Mouse (Mus musculus) forebrain, embryonic 10.5 days (tissue): ENCODE results near the gene Rnpep. TPM values are rescaled to one million over a fixed set of nuclear protein-coding genes. Genes with fewer than 3 reads are reported as not detected.

Experiments used
- DNase-seq: peaks from one replicate; pipeline ENCODE4 v3.0.0-alpha.2; 2017; ENCODE audit warnings: low spot score; ENCODE audit errors: extremely low spot score
- H3K27ac ChIP-seq: fragments of 300-500 bp; sonication (generic); 2 replicates; pipeline ENCODE4 v1.5.1; 2016; ENCODE audit warnings: mild to moderate bottlenecking
- H3K27me3 ChIP-seq: fragments of 300-500 bp; sonication (generic); 2 replicates; pipeline ENCODE4 v1.6.1; 2016; ENCODE audit warnings: mild to moderate bottlenecking; ENCODE audit not compliant: poor library complexity, severe bottlenecking
- H3K36me3 ChIP-seq: fragments of 300-500 bp; sonication (generic); replicated peaks from 2 replicates; pipeline ENCODE4 v1.6.1; 2016; ENCODE audit warnings: mild to moderate bottlenecking, moderate library complexity
- H3K4me1 ChIP-seq: fragments of 300-500 bp; sonication (generic); 2 replicates; pipeline ENCODE4 v1.6.1; 2016
- H3K4me3 ChIP-seq: fragments of 300-500 bp; sonication (generic); 2 replicates; pipeline ENCODE4 v1.5.1; 2016; ENCODE audit warnings: mild to moderate bottlenecking, moderate library complexity
- H3K9me3 ChIP-seq: fragments of 300-500 bp; sonication (generic); 2 replicates; pipeline ENCODE4 v1.6.1; 2016; ENCODE audit warnings: mild to moderate bottlenecking, moderate library complexity
- WGBS: fragments of 180-500 bp; shearing (Covaris S2); methylation state at CpG from one replicate; pipeline ENCODE4 v1.1.7; 2016; 5-methylcytosine and 5-hydroxymethylcytosine counted together
- polyA plus RNA-seq: library from polyadenylated mRNA; unstranded; fragments of >200 nt; fragmentation: Nextera tagmentation; extraction: Ambion mirVana; gene quantifications from 2 replicates; pipeline ENCODE4 v1.2.1, GENCODE M21; 2016

The Rnpep gene
- polyA plus RNA-seq, 1 experiment from 2014 or later = 94.5 TPM

DNA sequence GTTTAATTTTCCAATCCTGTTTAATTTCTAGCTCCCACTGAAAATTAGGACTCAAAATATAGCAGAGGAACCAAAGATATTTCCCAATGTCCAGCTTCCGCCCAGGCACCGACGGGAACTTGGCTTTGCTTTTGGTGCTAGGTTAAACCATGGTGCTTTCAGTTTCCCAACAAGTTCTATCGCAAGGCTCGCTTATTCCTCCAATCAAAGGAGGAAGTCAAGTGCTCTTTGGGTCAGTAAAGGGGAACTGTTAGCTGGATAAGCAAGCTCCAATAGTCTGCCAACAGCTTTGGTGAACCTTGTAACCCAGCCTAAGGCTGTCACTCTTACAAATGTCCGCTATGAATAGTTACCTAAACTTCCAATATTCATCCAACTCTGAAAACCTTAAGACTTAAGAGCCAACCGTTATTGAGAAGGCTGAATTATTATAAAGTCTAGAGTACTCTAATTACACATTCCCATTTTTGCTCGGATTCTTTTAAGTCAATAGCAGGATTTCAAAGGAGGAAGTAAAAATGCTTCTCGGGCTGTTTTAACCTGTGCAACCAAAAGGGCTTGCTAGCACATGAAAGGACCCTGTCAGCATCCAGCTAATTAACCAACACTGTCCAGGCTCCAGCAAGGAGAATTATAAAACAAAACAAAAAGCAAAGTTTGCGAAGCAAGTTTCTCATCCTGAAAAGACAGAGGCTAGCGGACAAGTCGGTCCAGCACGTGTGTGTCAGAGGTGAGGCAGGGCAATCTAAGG, 1.2 kb downstream of the Rnpep start:
- no peaks in the 10 kb centered on the region for H3K9me3 ChIP-seq
- DNase-seq = no peak
- 40% methylated on average over 13 of the region's 13 CpGs for WGBS
- H3K27me3 ChIP-seq = no peaks in the 10 kb centered on the region
- H3K36me3 ChIP-seq = peaks cover 35% of the 10 kb centered on the region
- H3K4me1 ChIP-seq = peaks cover 28% of the 10 kb centered on the region
- peak overlapping the region; percentile 95 for H3K27ac ChIP-seq
- peak overlapping the region; percentile 88 for H3K4me3 ChIP-seq

DNA sequence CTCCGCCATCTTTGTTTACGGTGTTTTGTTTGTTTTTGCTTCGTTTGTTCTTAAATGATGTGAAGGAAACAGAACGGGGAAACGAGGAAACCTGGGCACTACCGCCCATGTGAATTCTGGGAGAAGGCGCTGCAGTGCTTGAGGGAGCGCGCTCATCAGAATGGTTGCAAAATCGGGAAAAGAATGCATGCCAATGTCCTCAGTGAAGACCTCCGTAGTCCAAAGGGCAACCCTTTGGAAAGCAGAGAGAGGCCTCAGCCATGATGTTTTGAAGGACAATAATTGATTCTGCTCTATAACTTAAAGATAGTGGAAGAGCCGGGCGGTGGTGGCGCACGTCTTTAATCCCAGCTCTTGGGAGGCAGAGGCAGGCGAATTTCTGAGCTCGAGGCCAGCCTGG, 2.0 kb downstream of the Rnpep start:
- Histone ChIP-seq H3K27me3 (no peaks in the 10 kb centered on the region), H3K36me3 (peaks cover 43% of the 10 kb centered on the region), H3K4me3 (no peak overlapping the region), H3K9me3 (no peaks in the 10 kb centered on the region), H3K27ac (no peak overlapping the region), H3K4me1 (peaks cover 28% of the 10 kb centered on the region)
- no peak for DNase-seq
- 97% methylated on average over 17 of the region's 17 CpGs for WGBS

DNA sequence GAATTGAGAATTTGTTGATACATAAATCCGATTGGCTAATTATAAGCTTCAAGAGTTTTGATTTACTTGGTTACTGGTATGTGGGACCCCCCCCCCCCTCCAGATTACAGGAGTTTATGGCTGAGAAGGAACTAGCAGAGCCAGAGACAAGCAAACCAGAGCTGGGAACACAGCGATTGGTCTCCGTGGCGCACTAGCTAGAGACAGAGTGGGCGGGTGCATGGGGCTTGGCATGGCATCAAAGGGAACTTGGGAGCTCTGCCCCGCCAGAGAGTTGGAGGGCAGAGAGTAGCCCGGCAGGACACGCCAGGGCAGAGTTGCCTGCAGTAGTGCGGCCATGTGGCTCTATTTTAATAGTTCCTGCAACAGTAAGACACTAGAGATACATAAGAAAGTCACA, 3.2 kb downstream of the Rnpep start:
- Histone ChIP-seq H3K27me3 (no peaks in the 10 kb centered on the region), H3K36me3 (peaks cover 54% of the 10 kb centered on the region), H3K4me1 (peaks cover 28% of the 10 kb centered on the region), H3K27ac (no peak overlapping the region), H3K4me3 (no peak overlapping the region), H3K9me3 (no peaks in the 10 kb centered on the region)
- no peak for DNase-seq
- 87% methylated on average over 9 of the region's 9 CpGs for WGBS

DNA sequence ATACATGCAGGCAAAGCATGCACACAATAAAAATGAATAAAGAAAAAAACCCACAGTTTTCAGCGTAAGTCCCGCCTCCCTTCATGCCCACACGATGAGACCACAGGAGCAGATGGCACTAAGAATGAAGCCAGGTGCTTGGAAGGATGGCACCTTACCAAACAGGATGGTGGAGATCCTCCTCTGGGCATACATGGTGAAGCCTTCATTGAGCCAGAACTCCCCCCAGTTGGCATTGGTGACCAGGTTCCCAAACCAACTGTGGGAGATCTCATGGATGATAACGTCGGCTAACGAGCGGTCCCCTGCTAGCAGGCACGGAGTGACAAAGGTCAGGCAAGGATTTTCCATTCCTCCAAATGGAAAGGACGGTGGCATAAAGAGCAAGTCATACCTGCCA, 12.5 kb downstream of the Rnpep start:
- Histone ChIP-seq H3K4me3 (no peak overlapping the region), H3K36me3 (peaks cover 81% of the 10 kb centered on the region), H3K9me3 (no peaks in the 10 kb centered on the region), H3K4me1 (no peaks in the 10 kb centered on the region), H3K27ac (no peak overlapping the region), H3K27me3 (no peaks in the 10 kb centered on the region)
- no peak for DNase-seq
- WGBS = 90% methylated on average over 9 of the region's 9 CpGs

DNA sequence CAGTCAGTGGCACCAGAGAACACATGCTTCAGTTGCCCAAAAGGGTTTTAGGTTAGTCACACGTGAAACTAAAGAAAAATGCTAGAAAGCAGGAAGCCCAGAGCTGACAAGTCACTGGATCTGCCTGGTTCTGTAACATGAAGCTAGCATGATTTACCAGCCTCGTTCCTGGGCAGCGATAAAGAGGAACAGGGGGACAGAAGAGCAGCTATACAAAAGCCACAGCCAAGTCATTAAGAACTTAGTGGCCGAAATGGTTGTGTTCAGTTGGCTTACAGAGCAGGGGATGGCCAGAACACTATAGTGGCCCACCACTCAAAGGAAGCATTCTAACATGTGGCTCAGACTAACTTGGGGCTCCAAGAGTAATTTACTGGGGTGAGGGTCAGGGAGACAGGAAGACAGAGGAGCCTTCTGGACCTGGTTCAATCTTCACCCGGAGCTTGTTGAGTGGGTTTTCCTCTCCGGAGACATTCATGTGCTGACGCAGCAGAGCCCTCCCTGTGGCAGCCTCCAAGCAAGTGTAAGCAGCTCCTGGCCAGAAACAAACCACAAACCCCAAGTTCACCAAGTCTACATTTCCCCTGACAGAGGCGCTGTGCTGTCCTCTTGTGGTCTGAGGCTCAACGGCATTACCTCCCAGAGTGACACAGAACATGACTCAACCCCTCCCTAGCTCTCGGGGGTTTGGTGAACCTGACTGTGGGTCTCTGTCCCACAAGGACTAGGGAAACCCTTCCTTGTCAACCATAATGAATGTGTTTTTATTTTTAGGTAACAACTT, 16.0 kb downstream of the Rnpep start:
- Histone ChIP-seq H3K4me1 (no peaks in the 10 kb centered on the region), H3K36me3 (peaks cover 94% of the 10 kb centered on the region), H3K27ac (no peak overlapping the region), H3K4me3 (no peak overlapping the region), H3K27me3 (no peaks in the 10 kb centered on the region), H3K9me3 (no peaks in the 10 kb centered on the region)
- no peak for DNase-seq
- WGBS = 91% methylated on average over 10 of the region's 10 CpGs

DNA sequence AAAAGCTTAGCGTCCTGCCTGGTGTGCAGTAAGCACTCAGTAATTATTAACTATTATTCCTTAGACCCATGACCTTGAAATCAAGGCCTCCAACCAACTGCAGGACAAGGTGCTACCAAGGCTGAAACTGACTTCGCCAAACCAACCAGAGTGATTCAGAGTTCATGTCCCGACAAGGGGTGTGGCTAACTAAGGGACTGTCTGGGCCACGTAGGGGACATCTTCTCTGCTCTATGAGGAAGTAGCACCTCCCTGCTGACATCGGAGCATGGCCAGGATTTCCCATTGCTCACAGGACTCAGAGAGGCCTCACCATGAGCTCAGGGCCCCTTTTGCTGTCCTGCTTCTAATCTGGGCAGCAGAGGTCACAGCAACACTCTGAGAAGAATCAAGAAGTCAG, 18.1 kb downstream of the Rnpep start:
- peaks cover 91% of the 10 kb centered on the region for H3K36me3 ChIP-seq
- WGBS = 85% methylated on average over 5 of the region's 5 CpGs
- no peak for DNase-seq
- no peaks in the 10 kb centered on the region for H3K27me3 ChIP-seq
- H3K9me3 ChIP-seq = no peaks in the 10 kb centered on the region
- H3K4me3 ChIP-seq = no peak overlapping the region
- no peaks in the 10 kb centered on the region for H3K4me1 ChIP-seq
- no peak overlapping the region for H3K27ac ChIP-seq

DNA sequence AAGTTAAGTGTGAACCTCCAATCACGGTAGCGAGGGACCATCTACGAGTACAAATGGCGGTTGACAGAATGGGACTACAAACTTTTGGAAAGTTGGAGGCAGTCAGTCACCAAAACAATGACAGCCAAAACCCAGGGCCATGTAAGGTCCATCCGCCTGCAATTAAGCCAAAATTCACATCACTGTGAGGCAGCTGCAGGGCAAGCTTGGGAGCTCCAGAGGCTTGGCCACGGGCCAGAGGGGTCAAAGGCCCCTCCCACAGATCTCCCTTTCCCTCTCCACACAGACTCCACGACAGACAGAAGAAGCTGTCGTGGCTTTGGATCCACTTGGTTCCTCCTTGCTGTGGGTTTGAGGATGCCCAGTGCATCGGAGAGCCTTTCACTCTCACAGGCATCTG, 20.6 kb downstream of the Rnpep start:
- Histone ChIP-seq H3K36me3 (peaks cover 71% of the 10 kb centered on the region), H3K4me3 (no peak overlapping the region), H3K4me1 (peaks cover 10% of the 10 kb centered on the region), H3K27me3 (peaks cover 1% of the 10 kb centered on the region; the same call in 1 of the 2 replicates), H3K9me3 (no peaks in the 10 kb centered on the region), H3K27ac (no peak overlapping the region)
- DNase-seq = no peak
- WGBS = 92% methylated on average over 9 of the region's 9 CpGs

DNA sequence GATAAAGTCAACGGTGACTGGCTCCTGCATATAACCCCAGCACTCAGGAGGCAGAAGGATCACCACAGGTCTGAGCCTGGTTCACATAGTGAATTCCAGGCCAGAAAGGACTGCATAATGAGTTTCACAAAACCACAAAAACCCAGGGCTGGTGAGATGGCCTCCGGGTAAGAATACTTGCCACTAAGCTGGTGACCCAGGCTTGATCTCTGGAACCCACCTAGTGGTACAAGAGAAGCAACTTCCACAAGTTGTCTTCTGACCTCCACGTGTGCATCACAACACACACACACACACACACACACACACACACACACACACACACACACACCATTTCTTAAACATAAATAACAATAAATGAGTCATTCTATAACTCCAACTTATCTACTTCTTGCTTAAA, 21.6 kb downstream of the Rnpep start:
- no peak for DNase-seq
- Histone ChIP-seq H3K27me3 (peaks cover 11% of the 10 kb centered on the region), H3K4me1 (peaks cover 17% of the 10 kb centered on the region), H3K9me3 (no peaks in the 10 kb centered on the region), H3K27ac (no peak overlapping the region), H3K36me3 (peaks cover 62% of the 10 kb centered on the region), H3K4me3 (no peak overlapping the region)
- 91% methylated on average over 3 of the region's 3 CpGs for WGBS

DNA sequence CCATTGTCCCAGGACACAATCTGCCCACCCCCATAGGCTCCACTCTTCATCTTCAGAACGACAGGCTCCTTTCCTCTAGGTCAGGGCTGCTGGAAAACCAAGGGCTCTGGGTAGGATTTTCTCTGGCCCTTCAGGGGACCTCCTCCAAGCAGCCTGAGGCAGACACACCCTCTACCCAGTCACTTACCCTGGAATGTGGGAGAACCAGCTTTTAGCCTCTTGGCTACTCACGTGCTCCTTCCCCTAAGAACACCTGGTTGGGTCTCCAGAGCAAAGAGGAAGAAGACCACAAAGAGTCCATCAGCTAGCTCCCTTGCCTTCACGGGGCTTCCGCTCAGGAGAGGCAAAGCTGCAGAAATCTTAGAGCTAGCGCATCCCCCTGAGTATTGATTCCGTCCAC, 23.0 kb downstream of the Rnpep start:
- Histone ChIP-seq H3K27me3 (peaks cover 22% of the 10 kb centered on the region), H3K4me1 (peaks cover 17% of the 10 kb centered on the region), H3K9me3 (no peaks in the 10 kb centered on the region), H3K27ac (no peak overlapping the region), H3K36me3 (peaks cover 48% of the 10 kb centered on the region), H3K4me3 (no peak overlapping the region)
- no peak for DNase-seq
- WGBS = 70% methylated on average over 6 of the region's 6 CpGs

DNA sequence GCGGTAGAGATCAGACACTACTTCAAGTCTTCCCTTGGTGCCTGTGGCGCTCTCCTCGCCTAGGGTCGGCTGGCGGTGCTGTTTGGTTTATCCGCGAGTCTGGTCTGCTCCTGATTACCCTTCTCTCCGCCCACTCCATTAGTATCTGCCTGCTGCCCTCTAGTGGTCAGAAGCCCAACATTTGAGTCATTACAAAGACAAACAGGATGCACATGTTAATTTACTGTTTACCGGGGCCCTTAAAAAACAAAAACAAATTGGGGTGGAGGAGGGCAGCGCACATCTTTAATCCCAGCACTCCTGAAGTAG, 24.8 kb downstream of the Rnpep start:
- peak overlapping the region; percentile 43 for H3K4me3 ChIP-seq
- H3K4me1 ChIP-seq = peaks cover 22% of the 10 kb centered on the region
- H3K27ac ChIP-seq = peak overlapping the region; percentile 77
- H3K27me3 ChIP-seq = peaks cover 23% of the 10 kb centered on the region
- peaks cover 29% of the 10 kb centered on the region for H3K36me3 ChIP-seq
- WGBS = 1% methylated on average over 10 of the region's 10 CpGs
- no peaks in the 10 kb centered on the region for H3K9me3 ChIP-seq
- peak; percentile 89 for DNase-seq

DNA sequence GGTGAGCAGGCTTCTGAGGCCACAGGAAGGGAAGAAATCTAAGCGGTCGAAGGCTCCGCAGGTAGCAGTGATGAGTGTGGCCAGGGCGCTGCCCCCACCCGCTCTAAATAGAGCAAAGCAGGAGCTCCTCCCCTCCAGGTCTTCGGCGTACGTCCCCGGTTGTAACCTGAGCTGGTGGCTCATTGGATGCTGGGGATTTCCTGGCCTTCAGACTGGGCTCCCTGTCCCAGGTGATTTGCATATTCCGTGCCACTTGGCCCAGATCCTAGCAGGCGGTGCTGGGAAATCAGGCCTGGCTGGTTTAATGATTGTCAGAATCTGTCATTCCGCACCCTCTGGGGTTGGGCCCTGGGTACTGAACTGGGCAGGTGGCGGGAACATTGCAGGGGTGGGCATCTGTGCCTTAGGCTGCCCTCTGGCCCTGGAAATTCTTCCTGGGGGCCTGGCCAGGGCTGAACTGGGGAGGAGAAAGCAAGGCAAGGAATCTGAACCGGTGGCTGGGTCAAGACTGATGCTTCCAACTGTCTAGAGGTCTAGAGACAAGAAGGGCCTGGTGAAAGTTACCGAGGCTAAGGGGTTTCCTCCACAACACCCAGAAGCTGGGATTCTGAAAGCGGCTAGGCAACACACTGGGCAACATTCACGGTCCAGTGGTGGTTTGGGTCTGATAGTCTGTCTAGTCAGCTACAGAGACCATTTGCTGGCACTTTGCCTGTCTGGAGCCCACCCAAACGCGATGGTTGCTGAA, 25.3 kb downstream of the Rnpep start, which contains the start of gene Elf3:
Gene Elf3 (minus strand): TSS at position 189 of the 748 bp plus-strand sequence.
- DNase-seq = peak; percentile 58
- peak within 1 kb of the TSS; percentile 77 for H3K27ac ChIP-seq
- H3K4me3 ChIP-seq = peak within 1 kb of the TSS; percentile 43
- H3K36me3 ChIP-seq = peaks cover 24% of the 10 kb centered on the region
- peaks cover 23% of the 10 kb centered on the region for H3K27me3 ChIP-seq
- no peaks in the 10 kb centered on the region for H3K9me3 ChIP-seq
- H3K4me1 ChIP-seq = peaks cover 22% of the 10 kb centered on the region
- WGBS = 3% methylated on average over 19 of the region's 19 CpGs

DNA sequence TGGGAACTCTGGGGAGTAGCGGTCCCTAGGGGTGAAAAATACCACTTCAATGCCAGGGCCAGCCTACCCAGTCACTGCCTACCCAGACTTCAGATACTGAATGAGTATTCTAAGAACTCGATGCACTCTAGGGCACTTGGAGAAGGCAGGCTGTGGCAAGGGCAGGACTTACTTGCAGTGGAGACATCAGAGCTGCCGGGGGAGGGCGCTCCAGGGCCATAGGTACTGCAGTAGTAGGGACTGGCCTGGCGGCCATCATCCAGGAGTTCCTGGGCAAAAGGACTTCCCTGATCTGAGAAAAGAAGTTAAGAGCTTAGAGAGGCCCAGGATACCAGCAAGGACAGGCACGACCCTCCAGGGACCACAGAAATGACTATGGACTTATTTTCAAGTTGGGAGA, 27.6 kb downstream of the Rnpep start:
- peaks cover 23% of the 10 kb centered on the region for H3K27me3 ChIP-seq
- H3K4me3 ChIP-seq = no peak overlapping the region
- H3K36me3 ChIP-seq = peaks cover 1% of the 10 kb centered on the region
- H3K4me1 ChIP-seq = peaks cover 29% of the 10 kb centered on the region
- H3K9me3 ChIP-seq = no peaks in the 10 kb centered on the region
- no peak for DNase-seq
- 80% methylated on average over 6 of the region's 6 CpGs for WGBS
- no peak overlapping the region for H3K27ac ChIP-seq

DNA sequence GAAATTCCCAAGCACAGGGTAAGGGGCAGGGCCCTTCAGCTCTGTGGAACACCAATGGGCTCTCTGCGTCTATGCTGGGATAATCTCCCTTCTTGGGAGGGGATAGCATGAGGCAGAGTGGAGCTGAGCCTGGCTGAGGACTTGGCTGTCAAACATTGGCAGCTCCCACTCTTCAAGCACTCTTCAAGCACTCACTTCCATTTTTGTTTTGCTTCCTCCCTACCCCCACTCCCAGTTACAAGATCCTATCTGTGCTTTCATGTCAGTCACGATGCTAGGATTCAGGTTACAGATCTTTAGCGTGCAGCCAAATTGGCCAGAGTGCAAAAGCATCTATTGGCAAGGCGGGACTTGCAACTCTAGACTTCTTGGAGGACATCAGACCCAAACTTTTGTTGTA, 31.0 kb downstream of the Rnpep start:
- no peak for DNase-seq
- H3K4me1 ChIP-seq = peaks cover 24% of the 10 kb centered on the region
- no peak overlapping the region for H3K27ac ChIP-seq
- no peaks in the 10 kb centered on the region for H3K9me3 ChIP-seq
- no peak overlapping the region for H3K4me3 ChIP-seq
- WGBS = 55% methylated on average over 4 of the region's 4 CpGs
- H3K36me3 ChIP-seq = no peaks in the 10 kb centered on the region
- peaks cover 40% of the 10 kb centered on the region for H3K27me3 ChIP-seq
